Mouse (Mus musculus) CH12.LX (cell line): Measurements from ENCODE around the gene Astl. TPM values are rescaled to one million over a fixed set of nuclear protein-coding genes. Genes with fewer than 3 reads are reported as not detected.

Source experiments
- DNase-seq: peaks from one replicate; pipeline ENCODE4 v3.0.0-alpha.2; 2013; ENCODE audit errors: extremely low read depth
- H3K27ac ChIP-seq: 2 replicates; pipeline ENCODE4 v1.5.1; 2012; ENCODE audit warnings: low read depth, mild to moderate bottlenecking, control low read depth, moderate library complexity; ENCODE audit not compliant: insufficient read depth
- H3K27me3 ChIP-seq: replicated peaks from 2 replicates; pipeline ENCODE3; 2012; ENCODE audit warnings: inconsistent platforms
- H3K36me3 ChIP-seq, 2 experiments: replicated peaks in 1 of 2; 2 replicates each; pipeline versions ENCODE3 to v1.6.1; 2012; ENCODE audit warnings: inconsistent platforms in 1 of 2, low read length in 1 of 2, mild to moderate bottlenecking in 1 of 2, mixed read lengths in 1 of 2, moderate library complexity in 1 of 2; ENCODE audit not compliant: control insufficient read depth in 1 of 2, insufficient read depth in 1 of 2
- H3K4me1 ChIP-seq, 2 experiments: 2 replicates each; pipeline ENCODE4 v1.6.1; 2012; ENCODE audit warnings: inconsistent platforms in 1 of 2, moderate library complexity in 1 of 2; ENCODE audit not compliant: insufficient read depth in 2 of 2, control insufficient read depth in 1 of 2
- H3K4me2 ChIP-seq: 2 replicates; pipeline ENCODE4 v1.6.1; 2012; ENCODE audit warnings: low read depth, mild to moderate bottlenecking, control low read depth; ENCODE audit not compliant: poor library complexity, insufficient read depth, severe bottlenecking
- H3K4me3 ChIP-seq, 3 experiments: fragments of 150-350 bp in 1 of 3; sonication (generic) in 1 of 3; replicated peaks in 1 of 3; 2 replicates each; pipeline versions ENCODE3 to v1.5.1; 2011 to 2012; ENCODE audit warnings: low read depth in 2 of 3, low read length in 2 of 3, mild to moderate bottlenecking in 2 of 3, moderate library complexity in 2 of 3, control low read depth in 1 of 3, improper control_type of control experiment in 1 of 3, inconsistent platforms in 1 of 3, mixed read lengths in 1 of 3; ENCODE audit not compliant: poor library complexity in 1 of 3
- H3K79me2 ChIP-seq: replicated peaks from 2 replicates; pipeline ENCODE4 v1.6.1; 2012; ENCODE audit warnings: mild to moderate bottlenecking, moderate library complexity; ENCODE audit not compliant: control insufficient read depth, poor library complexity, insufficient read depth, severe bottlenecking; ENCODE audit errors: extremely low read depth
- H3K9ac ChIP-seq: 2 replicates; pipeline ENCODE4 v1.6.1; 2012; ENCODE audit warnings: low read depth, mild to moderate bottlenecking, control low read depth, moderate library complexity; ENCODE audit not compliant: insufficient read depth
- H3K9me3 ChIP-seq: replicated peaks from 2 replicates; pipeline ENCODE3; 2012; ENCODE audit warnings: low read length, inconsistent platforms, mixed read lengths
- BHLHE40 ChIP-seq: IDR thresholded peaks from 2 replicates; pipeline ENCODE4 v1.6.1; 2011; ENCODE audit warnings: mild to moderate bottlenecking, low read depth, low read length, improper control_type of control experiment
- CHD1 ChIP-seq: IDR thresholded peaks from 2 replicates; pipeline ENCODE4 v1.6.1; 2012; ENCODE audit warnings: low read depth, low read length, improper control_type of control experiment, inconsistent platforms
- ELF1 ChIP-seq: IDR thresholded peaks from 2 replicates; pipeline ENCODE4 v1.6.1; 2014; ENCODE audit warnings: low read depth, mild to moderate bottlenecking, inconsistent platforms, low read length, improper control_type of control experiment
- ETS1 ChIP-seq: conservative IDR thresholded peaks from 2 replicates; pipeline ENCODE4 v1.6.1; 2012; ENCODE audit warnings: low read depth, mild to moderate bottlenecking, inconsistent platforms, low read length, improper control_type of control experiment, moderate library complexity
- GABPA ChIP-seq: IDR thresholded peaks from 2 replicates; pipeline ENCODE4 v1.6.1; 2012; ENCODE audit warnings: low read depth, low read length, improper control_type of control experiment, inconsistent platforms; ENCODE audit not compliant: insufficient replicate concordance
- IRF4 ChIP-seq: IDR thresholded peaks from 2 replicates; pipeline ENCODE4 v1.6.1; 2014; ENCODE audit warnings: low read depth, mild to moderate bottlenecking, inconsistent platforms, low read length, improper control_type of control experiment
- JUN ChIP-seq: IDR thresholded peaks from 2 replicates; pipeline ENCODE4 v1.6.1; 2011; ENCODE audit warnings: low read depth, mild to moderate bottlenecking, low read length, improper control_type of control experiment, moderate library complexity; ENCODE audit not compliant: insufficient read depth
- JUND ChIP-seq: conservative IDR thresholded peaks from 2 replicates; pipeline ENCODE4 v1.6.1; 2011; ENCODE audit warnings: low read depth, low read length, improper control_type of control experiment
- MAFK ChIP-seq: IDR thresholded peaks from 2 replicates; pipeline ENCODE4 v1.6.1; 2011; ENCODE audit warnings: low read length, improper control_type of control experiment; ENCODE audit not compliant: insufficient replicate concordance
- MAZ ChIP-seq: IDR thresholded peaks from 2 replicates; pipeline ENCODE4 v1.6.1; 2012; ENCODE audit warnings: low read depth, mild to moderate bottlenecking, inconsistent platforms, low read length, improper control_type of control experiment, moderate library complexity
- MEF2A ChIP-seq: IDR thresholded peaks from 2 replicates; pipeline ENCODE4 v1.6.1; 2014; ENCODE audit warnings: low read depth, mild to moderate bottlenecking, inconsistent platforms, low read length, improper control_type of control experiment, borderline replicate concordance
- MXI1 ChIP-seq: IDR thresholded peaks from 2 replicates; pipeline ENCODE4 v1.6.1; 2011; ENCODE audit warnings: mild to moderate bottlenecking, low read depth, low read length, improper control_type of control experiment
- MYC ChIP-seq: IDR thresholded peaks from 2 replicates; pipeline ENCODE4 v1.6.1; 2011; ENCODE audit warnings: low read depth, mild to moderate bottlenecking, improper control_type of control experiment, low read length
- NELFE ChIP-seq: IDR thresholded peaks from 2 replicates; pipeline ENCODE4 v1.6.1; 2011; ENCODE audit warnings: low read depth, low read length, improper control_type of control experiment
- NRF1 ChIP-seq: IDR thresholded peaks from 2 replicates; pipeline ENCODE4 v1.6.1; 2014; ENCODE audit warnings: low read depth, mild to moderate bottlenecking, inconsistent platforms, low read length, improper control_type of control experiment, moderate library complexity
- SIN3A ChIP-seq: IDR thresholded peaks from 2 replicates; pipeline ENCODE4 v1.6.1; 2012; ENCODE audit warnings: low read length, improper control_type of control experiment, inconsistent platforms
- TCF12 ChIP-seq: IDR thresholded peaks from 2 replicates; pipeline ENCODE4 v1.6.1; 2014; ENCODE audit warnings: low read depth, mild to moderate bottlenecking, inconsistent platforms, low read length, improper control_type of control experiment
- UBTF ChIP-seq: IDR thresholded peaks from 2 replicates; pipeline ENCODE4 v1.6.1; 2012; ENCODE audit warnings: low read depth, mild to moderate bottlenecking, inconsistent platforms, low read length, improper control_type of control experiment, moderate library complexity
- ZNF384 ChIP-seq: IDR thresholded peaks from 2 replicates; pipeline ENCODE4 v1.6.1; 2012; ENCODE audit warnings: low read depth, low read length, improper control_type of control experiment, inconsistent platforms
- dilution Hi-C: fragments of 300-500 bp; cut with MboI; formaldehyde crosslinking; loops from 2 replicates; pipeline ENCODE4 v1.14.3; 2020; ENCODE audit warnings: low sequenced_read_pairs; ENCODE audit not compliant: extremely low pct_unique_long_range_greater_than_20kb, extremely low pct_ligation_motif_present
- in situ Hi-C: fragments of 300-500 bp; cut with MboI; formaldehyde crosslinking; loops from 3 replicates; pipeline ENCODE4 v1.14.3; 2019; ENCODE audit warnings: low sequenced_read_pairs, low pct_ligation_motif_present, low pct_unique_long_range_greater_than_20kb, mixed read lengths
- polyA plus RNA-seq: library from polyadenylated mRNA; unstranded; fragments of >175 nt; gene quantifications from 2 replicates; pipeline ENCODE4 v1.2.1, GENCODE M21; 2012; ENCODE audit warnings: low read depth; ENCODE audit not compliant: insufficient read length
- total RNA-seq, 2 experiments: library from RNA; depleted of rRNA; stranded (reverse); fragments of 300-350 nt in 1 of 2; fragments of >200 nt in 1 of 2; gene quantifications; 2 replicates each; pipeline ENCODE4 v1.2.3; 2012 to 2014

Gene Astl
- total and polyA plus RNA-seq, 3 experiments = 0.08 TPM; not detected in 2

- TF ChIP-seq JUN (no peak), ZNF384 (no peak), UBTF (no peak), GABPA (no peak), MXI1 (no peak)
- TF ChIP-seq, all 38 proteins: peak for 0
- peak overlapping the region; percentile 87 for H3K27ac ChIP-seq
- H3K4me3 ChIP-seq = peak overlapping the region; percentile 94 to 99 (median 95)
- H3K4me2 ChIP-seq = peak overlapping the region; percentile 25
- H3K4me1 ChIP-seq = peaks cover 32 to 54% of the 10 kb centered on the region in 2 experiments
- dilution Hi-C loops (no loop called here), in situ Hi-C loops (no loop called here)
- H3K79me2 ChIP-seq = peaks cover 17% of the 10 kb centered on the region
- H3K9me3 ChIP-seq = no peaks in the 10 kb centered on the region
- no peaks in the 10 kb centered on the region for H3K27me3 ChIP-seq
- H3K36me3 ChIP-seq = peaks cover 2 to 29% of the 10 kb centered on the region in 2 experiments
- peak; percentile 34 for DNase-seq
- H3K9ac ChIP-seq = peak overlapping the region; percentile 88
Measured at GRCm38 (mm10) chr2:127336497-127336832, 2.0 kb upstream of the Astl start.

GRCm38 (mm10) chr2:127336885-127337284 lies 1.6 kb upstream of the Astl start:
- Histone ChIP-seq H3K27ac (peak overlapping the region; percentile 87), H3K4me3 (peak overlapping the region; percentile 94 to 99 (median 95)), H3K9me3 (no peaks in the 10 kb centered on the region), H3K36me3 (peaks cover 2 to 29% of the 10 kb centered on the region in 2 experiments), H3K4me2 (peak overlapping the region; percentile 25), H3K27me3 (no peaks in the 10 kb centered on the region), H3K4me1 (peaks cover 31 to 50% of the 10 kb centered on the region in 2 experiments), H3K9ac (peak overlapping the region; percentile 88), H3K79me2 (peaks cover 17% of the 10 kb centered on the region)
- no peak for DNase-seq
- dilution Hi-C loops = no loop called here
- in situ Hi-C loops = no loop called here
- peak; percentile 87 for TF ChIP-seq CHD1
- TF ChIP-seq NRF1 = no peak

GRCm38 (mm10) chr2:127337531-127337930 lies 908 bp upstream of the Astl start:
- H3K4me3 ChIP-seq = peak overlapping the region; percentile 94 to 99 (median 95)
- no peaks in the 10 kb centered on the region for H3K27me3 ChIP-seq
- peaks cover 25 to 43% of the 10 kb centered on the region in 2 experiments for H3K4me1 ChIP-seq
- dilution Hi-C loops = no loop called here
- peak overlapping the region; percentile 88 for H3K9ac ChIP-seq
- peak; percentile 80 for DNase-seq
- H3K9me3 ChIP-seq = no peaks in the 10 kb centered on the region
- in situ Hi-C loops = no loop called here
- no peak for TF ChIP-seq JUND
- peak; percentile 78 for TF ChIP-seq SIN3A
- no peak for TF ChIP-seq MAFK
- TF ChIP-seq NELFE = no peak
- TF ChIP-seq MYC = no peak
- no peak for TF ChIP-seq MAZ
- peak; percentile 6; the same call in 1 of the 2 replicates for TF ChIP-seq ETS1
- no peak for TF ChIP-seq MEF2A
- no peak for TF ChIP-seq ELF1
- TF ChIP-seq BHLHE40 = peak; percentile 1; the same call in 1 of the 2 replicates
- peak; percentile 61 for TF ChIP-seq TCF12
- no peak for TF ChIP-seq IRF4
- peaks cover 2 to 27% of the 10 kb centered on the region in 2 experiments for H3K36me3 ChIP-seq
- H3K79me2 ChIP-seq = peaks cover 17% of the 10 kb centered on the region
- peak overlapping the region; percentile 25 for H3K4me2 ChIP-seq
- H3K27ac ChIP-seq = peak overlapping the region; percentile 87
